Mouse (Mus musculus) lung, embryonic 14.5 days (tissue): ENCODE measurements at regions not wholly inside any gene's neighbourhood (a gene's known extent, or its start where the extent isn't known, plus 50 kb on each side); places are given as distances from the start of the nearest gene placed in this dataset.

ENCODE experiments used
- ATAC-seq: fragments of 200-750 bp; cut with Nextera tagmentation; 2 replicates; pipeline ENCODE4 v1.8.0; 2017; ENCODE audit warnings: mild to moderate bottlenecking, moderate TSS enrichment, moderate library complexity; ENCODE audit not compliant: insufficient read depth
- DNase-seq: peaks from one replicate; pipeline ENCODE4 v3.0.0-alpha.2; 2015
- H3K27ac ChIP-seq: fragments of 300-500 bp; sonication (generic); 2 replicates; pipeline ENCODE4 v1.5.1; 2014; ENCODE audit warnings: low read depth, mild to moderate bottlenecking, moderate library complexity
- H3K27me3 ChIP-seq: fragments of 300-500 bp; sonication (generic); 2 replicates; pipeline ENCODE4 v1.6.1; 2014; ENCODE audit warnings: low read length, control low read depth; ENCODE audit not compliant: insufficient read depth
- H3K36me3 ChIP-seq: fragments of 300-500 bp; sonication (generic); 2 replicates; pipeline ENCODE4 v1.6.1; 2014; ENCODE audit warnings: control low read depth; ENCODE audit not compliant: insufficient read depth
- H3K4me1 ChIP-seq: fragments of 300-500 bp; sonication (generic); 2 replicates; pipeline ENCODE4 v1.6.1; 2014; ENCODE audit warnings: antibody characterized with exemption, control low read depth; ENCODE audit not compliant: insufficient read depth
- H3K4me2 ChIP-seq: fragments of 300-500 bp; sonication (generic); 2 replicates; pipeline ENCODE4 v1.6.1; 2014; ENCODE audit warnings: mild to moderate bottlenecking
- H3K4me3 ChIP-seq: fragments of 300-500 bp; sonication (generic); 2 replicates; pipeline ENCODE4 v1.5.1; 2014; ENCODE audit warnings: low read depth, low read length
- H3K9ac ChIP-seq: fragments of 300-500 bp; sonication (generic); 2 replicates; pipeline ENCODE4 v1.6.1; 2014
- H3K9me3 ChIP-seq: fragments of 300-500 bp; sonication (generic); 2 replicates; pipeline ENCODE4 v1.6.1; 2016; ENCODE audit warnings: low read depth, low read length, control low read depth
- CTCF ChIP-seq: IDR thresholded peaks from 2 replicates; pipeline ENCODE4 v1.5.1; 2016; ENCODE audit warnings: antibody characterized with exemption, low read depth
- WGBS: fragments of 180-500 bp; shearing (Covaris S2); extraction: QIAGEN DNeasy Blood & Tissue Kit; methylation state at CpG from one replicate; pipeline ENCODE4 v1.1.7; 2014; 5-methylcytosine and 5-hydroxymethylcytosine counted together

GRCm38 (mm10) chr12:79941828-79942227 is 171.0 kb downstream of the Zfp36l1 start:
- no peak for DNase-seq
- ATAC-seq, result no peak
- peaks cover 43% of the 10 kb centered on the region for H3K4me1 ChIP-seq
- H3K27me3 ChIP-seq, result no peaks in the 10 kb centered on the region
- no peaks in the 10 kb centered on the region for H3K9me3 ChIP-seq
- no peak overlapping the region for H3K4me2 ChIP-seq
- WGBS, result 46% methylated on average over 3 of the region's 3 CpGs
- H3K4me3 ChIP-seq, result no peak overlapping the region
- no peak overlapping the region for H3K9ac ChIP-seq
- TF ChIP-seq CTCF, result no peak
- no peak overlapping the region for H3K27ac ChIP-seq
- H3K36me3 ChIP-seq, result no peaks in the 10 kb centered on the region

GRCm38 (mm10) chr12:79939436-79939835 is 173.4 kb downstream of the Zfp36l1 start:
- Histone ChIP-seq H3K27me3 (no peaks in the 10 kb centered on the region), H3K4me2 (no peak overlapping the region), H3K4me1 (peaks cover 34% of the 10 kb centered on the region), H3K4me3 (no peak overlapping the region), H3K9me3 (no peaks in the 10 kb centered on the region), H3K27ac (no peak overlapping the region), H3K9ac (no peak overlapping the region), H3K36me3 (no peaks in the 10 kb centered on the region)
- no peak for TF ChIP-seq CTCF
- 86% methylated on average over 9 of the region's 9 CpGs for WGBS
- ATAC-seq (no peak), DNase-seq (no peak)

- Histone ChIP-seq H3K9me3 (no peaks in the 10 kb centered on the region), H3K4me3 (no peak overlapping the region), H3K27ac (0 out of 2 replicates have a peak overlapping the region, but pooled peaks have one; percentile 51), H3K4me2 (no peak overlapping the region), H3K36me3 (no peaks in the 10 kb centered on the region), H3K9ac (no peak overlapping the region), H3K27me3 (no peaks in the 10 kb centered on the region), H3K4me1 (peaks cover 22% of the 10 kb centered on the region)
- WGBS, result 68% methylated on average over 4 of the region's 4 CpGs
- DNase-seq (peak; percentile 55), ATAC-seq (no peak)
- no peak for TF ChIP-seq CTCF
These were observed 174.9 kb downstream of the Zfp36l1 start for GRCm38 (mm10) chr12:79937876-79938275.

GRCm38 (mm10) chr12:79936698-79937097 is 176.1 kb downstream of the Zfp36l1 start:
- ATAC-seq, result no peak
- 10% methylated on average over 5 of the region's 5 CpGs for WGBS

GRCm38 (mm10) chr12:79934091-79934490 is 178.7 kb downstream of the Zfp36l1 start:
- no peaks in the 10 kb centered on the region for H3K27me3 ChIP-seq
- no peaks in the 10 kb centered on the region for H3K9me3 ChIP-seq
- H3K9ac ChIP-seq, result no peak overlapping the region
- no peaks in the 10 kb centered on the region for H3K36me3 ChIP-seq
- ATAC-seq (peak; percentile 65), DNase-seq (peak; percentile 93)
- peak; percentile 26 for TF ChIP-seq CTCF
- no peak overlapping the region for H3K4me3 ChIP-seq
- peaks cover 38% of the 10 kb centered on the region for H3K4me1 ChIP-seq
- WGBS, result 31% methylated on average over 7 of the region's 7 CpGs
- no peak overlapping the region for H3K4me2 ChIP-seq
- peak overlapping the region; percentile 87 for H3K27ac ChIP-seq

More at GRCm38 (mm10) chr12:79936698-79937097, 176.1 kb downstream of the Zfp36l1 start:
- H3K4me2 ChIP-seq, result no peak overlapping the region
- H3K4me1 ChIP-seq, result peaks cover 21% of the 10 kb centered on the region
- no peaks in the 10 kb centered on the region for H3K9me3 ChIP-seq
- DNase-seq, result peak; percentile 50
- no peaks in the 10 kb centered on the region for H3K27me3 ChIP-seq
- no peak for TF ChIP-seq CTCF
- H3K9ac ChIP-seq, result no peak overlapping the region
- peak overlapping the region; percentile 66 for H3K27ac ChIP-seq
- H3K4me3 ChIP-seq, result no peak overlapping the region
- no peaks in the 10 kb centered on the region for H3K36me3 ChIP-seq

GRCm38 (mm10) chr12:79932905-79933304 is 179.9 kb downstream of the Zfp36l1 start:
- Histone ChIP-seq H3K4me1 (peaks cover 48% of the 10 kb centered on the region), H3K4me3 (no peak overlapping the region), H3K9ac (no peak overlapping the region), H3K4me2 (no peak overlapping the region), H3K36me3 (no peaks in the 10 kb centered on the region), H3K27me3 (no peaks in the 10 kb centered on the region), H3K27ac (peak overlapping the region; percentile 81), H3K9me3 (no peaks in the 10 kb centered on the region)
- WGBS, result 57% methylated on average over 7 of the region's 7 CpGs
- ATAC-seq (no peak), DNase-seq (no peak)
- TF ChIP-seq CTCF, result no peak

GRCm38 (mm10) chr12:79931455-79931854 is 181.4 kb downstream of the Zfp36l1 start:
- Histone ChIP-seq H3K9me3 (no peaks in the 10 kb centered on the region), H3K27ac (peak overlapping the region; percentile 94), H3K27me3 (no peaks in the 10 kb centered on the region), H3K4me2 (no peak overlapping the region), H3K4me1 (peaks cover 46% of the 10 kb centered on the region), H3K4me3 (no peak overlapping the region), H3K9ac (no peak overlapping the region), H3K36me3 (no peaks in the 10 kb centered on the region)
- TF ChIP-seq CTCF, result no peak
- DNase-seq, result peak; percentile 96
- ATAC-seq, result peak; percentile 96
- 25% methylated on average over 5 of the region's 5 CpGs for WGBS

- H3K27me3 ChIP-seq, result no peaks in the 10 kb centered on the region
- TF ChIP-seq CTCF, result no peak
- 42% methylated on average over 6 of the region's 6 CpGs for WGBS
- H3K9me3 ChIP-seq, result no peaks in the 10 kb centered on the region
- 0 out of 2 replicates have a peak overlapping the region, but pooled peaks have one; percentile 1 for H3K4me2 ChIP-seq
- no peak overlapping the region for H3K9ac ChIP-seq
- DNase-seq, result no peak
- H3K27ac ChIP-seq, result peak overlapping the region; percentile 94
- ATAC-seq, result no peak
- H3K4me1 ChIP-seq, result peaks cover 59% of the 10 kb centered on the region
- no peaks in the 10 kb centered on the region for H3K36me3 ChIP-seq
- no peak overlapping the region for H3K4me3 ChIP-seq
These were observed 183.0 kb downstream of the Zfp36l1 start for GRCm38 (mm10) chr12:79929846-79930245.
